Mouse (Mus musculus) small intestine, adult 2 months (tissue): ENCODE measurements around the gene Gm45234.

Experiments used
- CTCF ChIP-seq: fragments of 200-500 bp; IDR thresholded peaks from 2 replicates; pipeline ENCODE4 v1.5.1; 2012; ENCODE audit warnings: low read depth, mild to moderate bottlenecking, control low read depth, inconsistent platforms, low read length, moderate library complexity, mixed read lengths; ENCODE audit not compliant: insufficient replicate concordance, insufficient read length; ENCODE audit errors: extremely low read depth
- POLR2A ChIP-seq: fragments of 200-500 bp; IDR thresholded peaks from 2 replicates; pipeline ENCODE4 v1.6.1; 2012; ENCODE audit warnings: low read depth, mild to moderate bottlenecking, control low read depth, inconsistent platforms, low read length, moderate library complexity

DNA sequence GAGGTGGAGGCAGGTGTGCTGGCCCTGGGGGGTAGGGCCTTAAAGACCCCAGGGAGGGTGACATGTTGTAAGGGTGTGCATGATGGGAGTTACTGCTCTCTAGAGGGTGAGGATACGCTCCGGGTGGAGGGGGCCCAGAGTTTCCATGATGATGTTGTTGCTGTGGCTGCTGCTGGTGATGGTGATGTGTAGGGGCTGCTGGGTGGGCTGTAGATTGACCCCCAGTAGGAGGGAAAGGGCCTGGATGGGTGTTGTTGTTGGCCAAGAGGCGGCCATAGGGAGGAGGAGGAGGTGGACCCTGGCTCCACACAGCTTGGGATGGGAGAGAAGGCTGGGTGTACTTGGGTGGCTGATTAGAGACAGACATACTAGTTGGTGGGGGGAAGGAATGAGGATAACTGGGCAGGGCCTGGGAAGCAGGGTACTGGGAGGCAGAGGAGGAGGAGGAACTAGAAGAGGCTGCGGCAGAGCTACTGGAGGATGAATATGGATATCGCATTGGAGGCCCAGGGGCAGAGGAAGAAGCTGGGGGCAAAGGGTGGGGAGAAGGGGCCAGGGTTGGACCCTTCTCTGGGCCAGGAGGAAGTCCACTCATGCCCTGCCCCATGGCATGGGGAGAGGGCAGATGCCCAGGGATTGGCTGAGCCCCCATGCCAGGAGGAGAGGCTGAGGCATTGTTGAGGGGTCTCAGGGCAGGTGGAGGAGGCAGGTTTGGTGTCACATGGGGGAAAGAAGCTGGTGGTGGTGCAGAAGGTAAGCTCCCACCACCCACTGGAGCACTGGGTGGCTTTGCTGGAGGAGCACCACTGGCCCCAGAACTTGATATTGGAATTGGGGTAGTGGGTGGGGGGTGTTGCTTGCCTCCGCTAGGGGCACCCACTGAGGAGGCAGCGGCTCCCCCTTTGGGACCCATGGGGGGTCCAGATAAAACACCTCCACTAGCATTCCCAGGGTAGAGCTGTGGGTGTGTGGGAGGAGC is 8.9 kb downstream of the Gm45234 start:
- TF ChIP-seq CTCF (no peak), POLR2A (no peak)
